Mouse (Mus musculus) cerebellum, adult 2 months (tissue): ENCODE results near the gene Cnbp.

Experiments used
- CTCF ChIP-seq: fragments of 200-500 bp; IDR thresholded peaks from 2 replicates; pipeline ENCODE4 v1.5.1; 2011; ENCODE audit warnings: low read depth, mild to moderate bottlenecking, control low read depth, low read length, moderate library complexity, borderline replicate concordance; ENCODE audit not compliant: insufficient read depth
- POLR2A ChIP-seq: fragments of 200-500 bp; IDR thresholded peaks from 2 replicates; pipeline ENCODE4 v1.6.1; 2011; ENCODE audit warnings: low read length, control low read depth, borderline replicate concordance; ENCODE audit not compliant: insufficient read depth

- TF ChIP-seq CTCF, result no peak
- no peak for TF ChIP-seq POLR2A
These were observed 16.4 kb upstream of the Cnbp start for GRCm38 (mm10) chr6:87867256-87867655.
